Mouse (Mus musculus): Measurements from ENCODE around the gene Gm10639. TPM values are rescaled to one million over a fixed set of nuclear protein-coding genes. Genes with fewer than 3 reads are reported as not detected.

Gm10639 gene
- not detected for polyA plus RNA-seq (2017; shearing (Covaris generic))

DNA sequence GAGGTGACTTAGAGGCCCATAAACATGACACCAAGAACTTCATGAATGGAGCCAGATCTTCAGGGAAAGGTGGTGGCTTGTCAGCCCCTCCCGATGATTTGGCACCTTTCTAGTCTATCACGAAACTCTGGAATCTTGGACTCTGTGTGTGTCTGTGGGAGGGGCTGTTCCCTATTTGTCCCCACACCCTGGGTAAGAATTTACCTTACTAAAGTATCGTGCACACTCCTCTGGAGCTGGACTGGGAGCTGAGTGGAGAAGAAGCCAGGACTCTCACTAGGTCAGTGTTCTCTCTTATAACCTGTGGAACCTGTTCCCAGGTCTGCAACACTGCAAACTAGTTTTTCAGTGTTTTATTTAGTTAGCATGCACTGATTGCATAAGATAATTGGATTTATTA, at the start of gene Gm10639:
Gm10639 (plus strand) TSS at position 201 of the 400 bp plus-strand sequence.

DNA sequence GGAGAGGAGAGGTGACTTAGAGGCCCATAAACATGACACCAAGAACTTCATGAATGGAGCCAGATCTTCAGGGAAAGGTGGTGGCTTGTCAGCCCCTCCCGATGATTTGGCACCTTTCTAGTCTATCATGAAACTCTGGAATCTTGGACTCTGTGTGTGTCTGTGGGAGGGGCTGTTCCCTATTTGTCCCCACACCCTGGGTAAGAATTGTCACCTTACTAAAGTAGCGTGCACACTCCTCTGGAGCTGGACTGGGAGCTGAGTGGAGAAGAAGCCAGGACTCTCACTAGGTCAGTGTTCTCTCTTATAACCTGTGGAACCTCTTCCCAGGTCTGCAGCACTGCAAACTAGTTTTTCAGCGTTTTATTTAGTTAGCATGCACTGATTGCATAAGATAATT, 32.8 kb upstream of the Gm10639 start, which contains the start of gene Gm3776:
Gm3776 (plus strand) TSS at position 216 of the 400 bp plus-strand sequence.

DNA sequence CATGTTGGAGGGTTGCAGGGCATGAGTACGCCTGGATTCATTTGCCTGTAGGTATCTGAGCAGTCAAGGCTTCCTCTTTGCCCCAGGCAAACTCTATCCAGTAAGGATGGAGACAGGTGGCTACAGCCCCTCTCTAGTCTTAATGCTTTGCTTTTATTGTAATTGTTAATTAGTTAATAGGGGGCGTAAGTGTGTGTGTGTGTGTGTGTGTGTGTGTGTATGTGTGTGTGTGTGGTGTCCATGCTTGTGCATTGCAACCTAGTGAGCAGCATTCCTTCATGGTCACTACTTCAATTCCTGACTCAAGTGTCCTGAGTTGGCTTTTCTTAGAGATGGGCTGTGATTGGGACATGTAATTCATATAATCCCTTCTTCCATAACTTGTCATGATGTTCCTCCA, 25.0 kb downstream of the Gm10639 start, which contains the start of gene Omt2a:
Omt2a (minus strand) TSS at position 101 of the 400 bp plus-strand sequence.

DNA sequence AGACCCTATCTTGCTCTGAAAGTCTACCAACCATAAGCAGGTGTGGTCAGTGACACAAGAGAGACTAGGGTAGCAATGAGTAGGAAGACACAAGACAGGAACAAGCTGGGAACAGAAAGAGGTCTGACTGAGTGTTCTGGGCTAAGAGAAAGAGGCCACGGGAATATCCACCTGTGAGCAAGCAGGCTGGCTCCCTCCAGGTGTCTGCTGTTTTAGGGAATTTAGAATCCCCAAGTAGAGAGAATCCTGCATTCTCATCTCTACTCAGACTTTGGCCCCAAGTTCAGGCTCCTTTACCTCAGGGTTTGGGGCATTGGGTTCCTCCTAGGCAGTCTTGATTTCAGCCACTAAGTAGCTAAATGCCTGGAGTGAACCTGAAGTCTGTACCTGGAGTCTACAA, 37.6 kb downstream of the Gm10639 start, which contains the start of gene Omt2b:
Omt2b (plus strand) TSS at position 301 of the 400 bp plus-strand sequence.

Other genes with a start within 250 kb of the Gm10639 start
- not detected for gene Gcm1, start 238.0 kb upstream of the Gm10639 start, polyA plus RNA-seq (2017; shearing (Covaris generic))
- gene Fbxo9, start 180.9 kb upstream of the Gm10639 start, polyA plus RNA-seq (2017; shearing (Covaris generic)) = 88.6 TPM
- gene Ick, start 180.7 kb upstream of the Gm10639 start, polyA plus RNA-seq (2017; shearing (Covaris generic)) = 8.4 TPM
- 3.1 TPM for gene Gsta4, start 107.1 kb upstream of the Gm10639 start, polyA plus RNA-seq (2017; shearing (Covaris generic))
- gene Gsta1, start 59.3 kb upstream of the Gm10639 start, polyA plus RNA-seq (2017; shearing (Covaris generic)) = not detected
- not detected for gene Gm3776, start 32.8 kb upstream of the Gm10639 start, polyA plus RNA-seq (2017; shearing (Covaris generic))
- not detected for gene Omt2a, start 24.9 kb downstream of the Gm10639 start, polyA plus RNA-seq (2017; shearing (Covaris generic))
- not detected for gene Omt2b, start 37.7 kb downstream of the Gm10639 start, polyA plus RNA-seq (2017; shearing (Covaris generic))
- gene Gsta2, start 65.9 kb downstream of the Gm10639 start, polyA plus RNA-seq (2017; shearing (Covaris generic)) = not detected
- gene Dppa5a, start 78.3 kb downstream of the Gm10639 start, polyA plus RNA-seq (2017; shearing (Covaris generic)) = not detected
- not detected for gene Ooep, start 88.8 kb downstream of the Gm10639 start, polyA plus RNA-seq (2017; shearing (Covaris generic))
- 3.3 TPM for gene Ddx43, start 105.9 kb downstream of the Gm10639 start, polyA plus RNA-seq (2017; shearing (Covaris generic))
- 3.3 TPM for gene Cgas, start 153.3 kb downstream of the Gm10639 start, polyA plus RNA-seq (2017; shearing (Covaris generic))
- gene Mto1, start 158.3 kb downstream of the Gm10639 start, polyA plus RNA-seq (2017; shearing (Covaris generic)) = 27.7 TPM
- gene Gm17324, start 158.9 kb downstream of the Gm10639 start, polyA plus RNA-seq (2017; shearing (Covaris generic)) = 1.7 TPM
- 6,770 TPM for gene Eef1a1, start 199.2 kb downstream of the Gm10639 start, polyA plus RNA-seq (2017; shearing (Covaris generic))

Data from naive thymus-derived CD4-positive, alpha-beta T cell, adult 5 months (primary cell).